In the genomic region with DNA sequence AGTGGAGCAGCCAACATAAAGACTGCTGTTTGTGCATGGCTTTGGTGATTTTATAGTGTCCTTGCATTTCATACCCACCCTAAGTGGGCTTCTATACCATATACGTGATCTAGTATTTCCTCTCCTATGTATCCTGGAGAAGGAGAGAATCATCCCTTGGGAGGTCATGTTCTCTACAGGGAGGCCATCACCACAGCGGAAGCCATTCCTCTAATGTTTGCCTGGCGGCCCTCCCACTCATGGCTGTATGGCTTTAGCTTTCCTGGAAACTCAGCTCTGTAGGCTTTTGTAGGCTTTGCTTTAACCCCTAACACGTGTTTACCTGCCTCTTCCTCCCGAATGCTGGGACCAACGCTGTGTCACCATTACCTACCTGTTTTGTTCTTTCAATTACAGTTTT, we compare ENCODE assay signal across 23 mouse cellular contexts.
DNase-seq lines count a peak whose midpoint lies in the region; ATAC-seq and TF ChIP-seq lines count a peak whose summit lies in the region.
"Had no signal": no experiment of that assay in that cellular context is flagged by ENCODE, and none has a peak within 500 bp of the region (broad histone marks: within the 10 kb centered on the region; RNA-seq: fewer than 3 reads in every experiment).

No protein-coding gene starts in this region.

- no peaks in the 10 kb centered on the region for H3K9me3 ChIP-seq in heart, embryonic 10.5 days
- no peaks in the 10 kb centered on the region for H3K9me3 ChIP-seq in kidney, postnatal 0 days (replicated peaks; ENCODE audit: low read length)
- H3K9me3 ChIP-seq in megakaryocyte, embryonic 14.5 days: no peaks in the 10 kb centered on the region
- H3K9me3 ChIP-seq: G1E had no signal

- peaks cover 30% of the 10 kb centered on the region for H3K4me1 ChIP-seq in heart, embryonic 10.5 days
- H3K4me1 ChIP-seq in kidney, postnatal 0 days (replicated peaks; ENCODE audit: insufficient read depth, low read length): peaks cover 14% of the 10 kb centered on the region
- peaks cover 93% of the 10 kb centered on the region for H3K4me1 ChIP-seq in megakaryocyte, embryonic 14.5 days

- no peak overlapping the region for H3K4me3 ChIP-seq in heart, embryonic 10.5 days
- no peak overlapping the region for H3K4me3 ChIP-seq in kidney, postnatal 0 days (replicated peaks; ENCODE audit: low read depth, low read length)
- peak overlapping the region; percentile 5 for H3K4me3 ChIP-seq in megakaryocyte, embryonic 14.5 days (replicated peaks)

- H3K9ac ChIP-seq in kidney, postnatal 0 days (ENCODE audit: low read depth, low read length): no peak overlapping the region

- no peaks in the 10 kb centered on the region for H3K27me3 ChIP-seq in heart, embryonic 10.5 days (ENCODE audit: insufficient read depth, poor library complexity, severe bottlenecking)
- no peaks in the 10 kb centered on the region for H3K27me3 ChIP-seq in kidney, postnatal 0 days (ENCODE audit: insufficient read depth, low read length)
- no peaks in the 10 kb centered on the region for H3K27me3 ChIP-seq in megakaryocyte, embryonic 14.5 days (replicated peaks)
- H3K27me3 ChIP-seq: CH12.LX, Patski had no signal

- no peaks in the 10 kb centered on the region for H3K36me3 ChIP-seq in heart, embryonic 10.5 days
- no peaks in the 10 kb centered on the region for H3K36me3 ChIP-seq in kidney, postnatal 0 days (ENCODE audit: insufficient read depth, low read length)
- H3K36me3 ChIP-seq in megakaryocyte, embryonic 14.5 days (replicated peaks; ENCODE audit: low read length): peaks cover 82% of the 10 kb centered on the region

- H3K4me2 ChIP-seq in kidney, postnatal 0 days (ENCODE audit: low read length): no peak overlapping the region

- WGBS in heart, embryonic 10.5 days: 89% methylated on average over 6 of the region's 6 CpGs
- 68% methylated on average over 6 of the region's 6 CpGs for WGBS in kidney, postnatal 0 days

- H3K27ac ChIP-seq in heart, embryonic 10.5 days: no peak overlapping the region
- no peak overlapping the region for H3K27ac ChIP-seq in kidney, postnatal 0 days

- no peak for ATAC-seq in kidney, postnatal 0 days (replicated peaks; ENCODE audit: low FRiP score, low read depth)
- ATAC-seq in megakaryocyte, adult 5-6 weeks (ENCODE audit: poor library complexity, severe bottlenecking): no peak
- ATAC-seq: activated CD4-positive, CD25-positive, alpha-beta regulatory T cell, adult 4 months; CD4-positive, CD25-positive, alpha-beta regulatory T cell, adult 4 months; Patski had no signal

- DNase-seq in heart, adult 11 months: peak; percentile 73
- no peak for DNase-seq in heart, embryonic 10.5 days (ENCODE audit: low spot score)
- peak; percentile 19 for DNase-seq in kidney, postnatal 0 days (ENCODE audit: low spot score)
- DNase-seq in kidney, adult 8-10 months: no peak
- peak; percentile 57 for DNase-seq in R1 (ENCODE audit: low read depth, low spot score)
- DNase-seq in right cerebral cortex, adult 2 months (ENCODE audit: low spot score in 2 of 2): no peak
- DNase-seq: adrenal gland, adult 2 months; adrenal gland, adult 8-10 months; adrenal gland, postnatal 10 days; adrenal gland, postnatal 14 days; adrenal gland, postnatal 25 days; adrenal gland, postnatal 36 days; B cell, adult 2 months; cerebellum, adult 11 months; cerebellum, adult 11-12 months; cerebellum, adult 18-20 months had no signal

- TF ChIP-seq CTCF in kidney, postnatal 0 days (IDR thresholded peaks at IDR 0.05; ENCODE audit: low read depth): no peak

Comparison
In these comparisons a context has a peak if more than half of its experiments do, and no peak if none do; other contexts are left out.
1. DNase-seq: peak in heart, adult 11 months (single experiment), kidney, postnatal 0 days (single experiment) and R1 (single experiment); none in heart, embryonic 10.5 days (single experiment), kidney, adult 8-10 months (0 of 2) and right cerebral cortex, adult 2 months (0 of 2).